ENCODE assay signal across 27 mouse cellular contexts in the genomic region with DNA sequence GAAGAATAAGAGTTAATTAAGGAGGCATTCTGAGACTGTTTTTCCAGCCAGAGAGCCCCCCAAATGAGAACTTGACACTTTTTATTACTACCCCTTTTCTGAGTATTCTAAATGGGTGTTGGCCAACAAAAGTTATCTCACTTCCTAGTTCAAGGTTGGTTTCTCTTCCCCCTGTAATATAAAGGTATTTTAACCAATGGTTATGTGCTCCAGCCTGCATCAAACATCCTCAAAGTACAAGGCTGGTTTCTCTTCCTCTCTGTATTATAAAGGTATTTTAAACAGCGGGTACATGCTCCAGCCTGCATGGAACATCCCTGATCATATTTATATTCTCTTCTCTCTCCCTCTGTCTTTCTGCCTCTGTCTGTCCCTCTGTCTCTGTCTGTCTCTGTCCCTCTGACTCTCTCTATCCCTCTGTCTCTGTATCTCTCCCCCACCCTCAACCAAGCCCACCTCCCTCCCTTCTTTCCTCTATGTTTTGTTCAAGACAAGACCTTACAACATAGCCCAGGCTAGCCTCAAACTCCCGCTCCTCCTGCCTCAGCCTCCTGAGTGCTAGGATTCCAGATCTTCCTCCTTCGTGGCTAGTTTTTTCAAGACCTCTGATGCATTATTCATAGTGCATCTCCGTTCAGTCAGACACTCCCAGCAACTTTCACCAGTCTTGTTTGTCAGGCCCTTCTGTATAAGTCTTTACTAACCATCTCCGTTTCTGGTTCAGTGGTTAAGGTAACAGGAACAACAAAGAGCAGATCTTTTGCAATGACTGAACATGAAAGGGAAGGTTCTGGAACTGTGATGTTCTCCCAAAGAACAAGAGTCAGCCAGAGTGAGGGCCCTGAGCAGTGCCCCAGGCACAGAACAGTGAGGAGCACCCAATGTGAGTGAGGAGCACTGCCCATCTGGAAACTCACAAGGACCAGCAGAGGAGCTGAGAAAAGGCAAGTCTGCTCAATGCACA. TPM values are rescaled to one million over a fixed set of nuclear protein-coding genes. Genes with fewer than 3 reads are reported as not detected.
DNase-seq lines count a peak whose midpoint lies in the region; ATAC-seq and TF ChIP-seq lines count a peak whose summit lies in the region.
"Had no signal": no experiment of that assay in that cellular context is flagged by ENCODE, and none has a peak within 500 bp of the region (broad histone marks: within the 10 kb centered on the region; RNA-seq: fewer than 3 reads in every experiment).

No protein-coding gene starts in this region.

- 65% methylated on average over 5 of the region's 5 CpGs for WGBS in bone marrow, adult 2 months

- intact Hi-C loops in left cerebral cortex, postnatal 36 days (cut with DNase I) = no loop called here

- peak; percentile 73 for ATAC-seq in monocyte, adult 5-6 weeks (replicated peaks; ENCODE audit: insufficient number of reproducible peaks, low FRiP score, low TSS enrichment, poor library complexity, severe bottlenecking)
- ATAC-seq: forebrain, embryonic 13.5 days; hindbrain, embryonic 16.5 days; liver, embryonic 12.5 days; liver, postnatal 0 days had no signal

- no peak for TF ChIP-seq POLR2A in bone marrow, adult 2 months (IDR thresholded peaks at IDR 0.05; ENCODE audit: borderline replicate concordance, control insufficient read depth, low read depth, low read length)

- TF ChIP-seq CTCF in bone marrow, adult 2 months (IDR thresholded peaks at IDR 0.05; ENCODE audit: control insufficient read depth, insufficient read depth, low read length) = no peak

- H3K4me1 ChIP-seq in bone marrow, adult 2 months (ENCODE audit: control insufficient read depth, insufficient read depth, low read length) = peaks cover 2% of the 10 kb centered on the region; the same call in 1 of the 2 replicates
- H3K4me1 ChIP-seq: forebrain, embryonic 13.5 days; heart, embryonic 13.5 days; liver, embryonic 12.5 days; neural tube, embryonic 15.5 days had no signal

- H3K4me3 ChIP-seq in bone marrow, adult 2 months (replicated peaks; ENCODE audit: control insufficient read depth, low read depth, low read length) = no peak overlapping the region
- H3K4me3 ChIP-seq: forebrain, embryonic 13.5 days; heart, adult 2 months; heart, embryonic 13.5 days; liver, embryonic 12.5 days; neural tube, embryonic 15.5 days had no signal

- peak; percentile 32 to 57 for DNase-seq in spleen, postnatal 36 days (ENCODE audit: low spot score in 2 of 2)
- DNase-seq in spleen, postnatal 14 days (ENCODE audit: low spot score in 2 of 2) = no peak
- no peak for DNase-seq in lung, postnatal 4 days
- DNase-seq in gastrocnemius, adult 18-20 months (ENCODE audit: low spot score) = no peak
- DNase-seq in left cerebral cortex, postnatal 36 days (ENCODE audit: low spot score in 2 of 2) = no peak
- DNase-seq: cerebellum, adult 8-10 months; cerebellum, postnatal 25 days; gastrocnemius, postnatal 25 days; heart, adult 2 months; heart, postnatal 14 days; kidney, adult 8-10 months; kidney, postnatal 4 days; left cerebral cortex, postnatal 4 days; liver, postnatal 0 days; lung, postnatal 36 days; midbrain, embryonic 14.5 days; right cerebral cortex, postnatal 25 days; thymus, adult 2 months; thymus, postnatal 4 days had no signal

- H3K27ac ChIP-seq in bone marrow, adult 2 months (ENCODE audit: control insufficient read depth, insufficient read depth, low read depth, low read length, poor library complexity) = peak overlapping the region; percentile 80
- H3K27ac ChIP-seq: forebrain, embryonic 13.5 days; heart, adult 2 months; heart, embryonic 13.5 days; kidney, postnatal 0 days; liver, embryonic 12.5 days; neural tube, embryonic 15.5 days had no signal

RNA-seq across cellular contexts. Expression of a gene that starts 41.2 kb away (rescaled TPM):
- 4.1 and 5.0 TPM in 2 replicates for polyA plus RNA-seq in bone marrow, adult 2 months (2011; ENCODE audit: insufficient read depth, insufficient read length, low replicate concordance, missing spikeins)
- total RNA-seq in monocyte, adult 5-6 weeks (2017) = 7.3 to 11.4 TPM (median 9.6 TPM) in 3 replicates
- total RNA-seq in gastrocnemius, adult 18-20 months (2021) = 10 to 100 TPM in 1 of 2 experiments, 1 to 10 TPM in 1; 7.6 to 10.2 TPM
- total RNA-seq in left cerebral cortex, postnatal 36 days (2021) = 10 to 100 TPM; 11.6 to 13.1 TPM

Comparison
In these comparisons a context has a peak if more than half of its experiments do, and no peak if none do; other contexts are left out.
1. DNase-seq: peak in spleen, postnatal 36 days (2 of 2); none in spleen, postnatal 14 days (0 of 2), lung, postnatal 4 days (0 of 2), gastrocnemius, adult 18-20 months (single experiment) and left cerebral cortex, postnatal 36 days (0 of 2).